Mouse (Mus musculus) embryonic facial prominence, embryonic 10.5 days (tissue): ENCODE measurements at regions not wholly inside any gene's neighbourhood (a gene's known extent, or its start where the extent isn't known, plus 50 kb on each side); places are given as distances from the start of the nearest gene placed in this dataset.

Source experiments
- DNase-seq: peaks from one replicate; pipeline ENCODE4 v3.0.0-alpha.2; 2017; ENCODE audit warnings: low spot score
- H3K27ac ChIP-seq: fragments of 300-500 bp; sonication (generic); replicated peaks from 2 replicates; pipeline ENCODE4 v1.5.1; 2016; ENCODE audit warnings: mild to moderate bottlenecking
- H3K27me3 ChIP-seq: fragments of 300-500 bp; sonication (generic); replicated peaks from 2 replicates; pipeline ENCODE4 v1.6.1; 2016; ENCODE audit warnings: low read depth, mild to moderate bottlenecking; ENCODE audit not compliant: poor library complexity, severe bottlenecking
- H3K36me3 ChIP-seq: fragments of 300-500 bp; sonication (generic); replicated peaks from 2 replicates; pipeline ENCODE4 v1.6.1; 2016; ENCODE audit warnings: mild to moderate bottlenecking, moderate library complexity
- H3K4me1 ChIP-seq: fragments of 300-500 bp; sonication (generic); 2 replicates; pipeline ENCODE4 v1.6.1; 2016
- H3K4me3 ChIP-seq: fragments of 300-500 bp; sonication (generic); 2 replicates; pipeline ENCODE4 v1.5.1; 2016; ENCODE audit warnings: mild to moderate bottlenecking, moderate library complexity
- H3K9me3 ChIP-seq: fragments of 300-500 bp; sonication (generic); 2 replicates; pipeline ENCODE4 v1.6.1; 2016; ENCODE audit warnings: mild to moderate bottlenecking
- WGBS: fragments of 180-500 bp; shearing (Covaris S2); methylation state at CpG from one replicate; pipeline ENCODE4 v1.1.7; 2016; 5-methylcytosine and 5-hydroxymethylcytosine counted together

DNA sequence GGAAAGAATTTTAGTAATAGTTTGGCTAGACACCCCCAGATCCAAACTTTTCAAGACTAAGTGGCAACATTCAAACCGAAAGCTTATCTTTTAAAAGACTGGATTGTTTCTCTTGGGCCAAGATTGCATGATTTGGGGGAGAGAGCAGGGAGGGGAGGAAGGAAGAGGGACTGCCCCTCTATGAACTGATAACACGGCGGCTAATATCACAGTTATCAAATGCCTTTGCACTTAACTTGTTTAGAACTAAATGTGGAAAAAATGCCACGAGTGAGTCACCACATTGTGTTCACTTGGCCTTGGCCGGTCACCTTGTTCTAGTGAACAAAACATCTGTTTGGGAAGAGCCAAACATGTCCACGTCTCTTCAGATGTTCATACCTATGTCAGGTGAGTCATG is 92.3 kb downstream of the Tes start:
- no peak for DNase-seq
- H3K4me3 ChIP-seq, result no peak overlapping the region
- H3K9me3 ChIP-seq, result no peaks in the 10 kb centered on the region
- H3K4me1 ChIP-seq, result no peaks in the 10 kb centered on the region
- H3K27ac ChIP-seq, result no peak overlapping the region
- H3K36me3 ChIP-seq, result no peaks in the 10 kb centered on the region
- 87% methylated on average over 6 of the region's 6 CpGs for WGBS
- no peaks in the 10 kb centered on the region for H3K27me3 ChIP-seq

DNA sequence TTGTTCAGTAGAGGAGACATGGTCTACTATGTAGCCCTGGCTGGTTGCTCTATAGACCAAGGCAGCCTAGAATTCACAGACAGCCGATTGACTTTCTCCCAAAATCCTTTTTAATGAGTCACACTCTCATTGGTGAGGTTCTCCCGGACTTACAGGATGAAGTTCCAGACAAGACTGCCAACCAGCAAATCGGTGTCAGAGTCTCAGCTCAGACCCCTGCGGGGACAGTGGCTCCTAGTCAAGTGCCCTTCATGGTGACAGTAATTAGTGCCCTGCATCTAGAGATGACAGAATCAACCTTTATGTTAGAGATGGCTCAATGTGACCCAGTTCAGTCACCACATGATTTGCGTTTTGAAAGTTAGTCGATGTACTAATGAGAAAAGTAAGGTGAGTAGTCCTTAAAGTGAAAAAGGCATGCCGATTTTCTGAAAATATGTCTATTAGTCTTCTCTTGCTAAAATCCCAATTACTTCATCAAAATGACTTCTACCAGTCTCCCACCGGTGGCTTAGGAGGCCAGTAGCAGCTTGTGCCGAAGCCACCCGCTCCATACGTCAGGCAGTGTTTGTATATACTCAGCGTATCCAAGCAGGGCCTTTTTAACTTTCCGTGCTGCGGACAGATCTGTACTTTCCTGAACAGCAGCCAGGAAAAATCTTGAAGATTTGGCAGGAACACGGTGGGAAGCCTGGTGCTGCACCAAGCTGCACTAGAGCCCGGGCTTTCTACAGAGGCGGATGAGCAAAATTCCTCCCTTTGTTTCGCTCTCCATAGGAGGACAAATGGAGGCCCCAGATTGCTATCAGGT is 105.2 kb downstream of the Tes start:
- Histone ChIP-seq H3K4me3 (no peak overlapping the region), H3K27ac (peak overlapping the region; percentile 72), H3K4me1 (peaks cover 21% of the 10 kb centered on the region), H3K36me3 (no peaks in the 10 kb centered on the region), H3K27me3 (no peaks in the 10 kb centered on the region), H3K9me3 (no peaks in the 10 kb centered on the region)
- no peak for DNase-seq
- 61% methylated on average over 18 of the region's 18 CpGs for WGBS

GRCm38 (mm10) chr6:17170782-17171272 is 105.9 kb downstream of the Tes start:
- peak overlapping the region; percentile 31 for H3K4me3 ChIP-seq
- H3K9me3 ChIP-seq, result no peaks in the 10 kb centered on the region
- 59% methylated on average over 7 of the region's 7 CpGs for WGBS
- peaks cover 21% of the 10 kb centered on the region for H3K4me1 ChIP-seq
- H3K27ac ChIP-seq, result peak overlapping the region; percentile 72
- no peak for DNase-seq
- H3K27me3 ChIP-seq, result no peaks in the 10 kb centered on the region
- no peaks in the 10 kb centered on the region for H3K36me3 ChIP-seq

- H3K4me1 ChIP-seq, result peaks cover 21% of the 10 kb centered on the region
- DNase-seq, result peak; percentile 62
- H3K36me3 ChIP-seq, result no peaks in the 10 kb centered on the region
- no peaks in the 10 kb centered on the region for H3K9me3 ChIP-seq
- peak overlapping the region; percentile 72 for H3K27ac ChIP-seq
- WGBS, result 16% methylated on average over 17 of the region's 17 CpGs
- H3K4me3 ChIP-seq, result peak overlapping the region; percentile 31
- no peaks in the 10 kb centered on the region for H3K27me3 ChIP-seq
Measured at GRCm38 (mm10) chr6:17171273-17172011, 106.5 kb downstream of the Tes start.

- no peaks in the 10 kb centered on the region for H3K27me3 ChIP-seq
Measured at GRCm38 (mm10) chr6:17172050-17172449, 107.1 kb downstream of the Tes start.

DNA sequence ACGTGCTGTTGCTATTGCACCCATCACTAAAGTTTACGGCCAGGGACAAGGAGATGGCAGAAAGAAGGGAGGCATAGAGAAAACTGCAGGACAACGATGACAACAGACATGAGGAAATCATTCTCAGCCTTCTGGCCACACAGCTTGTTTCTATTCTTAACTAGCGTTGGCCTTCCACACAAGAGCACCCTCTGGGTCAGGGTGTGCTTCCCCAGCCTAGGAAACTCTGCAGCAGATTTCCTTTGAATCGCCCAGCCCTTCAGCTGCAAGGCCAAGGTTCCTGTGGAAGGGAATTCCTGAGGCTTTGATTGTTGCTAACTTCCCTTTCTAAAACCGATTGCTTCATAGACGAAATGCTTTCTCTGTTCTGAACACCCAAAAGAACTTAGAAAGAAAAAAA is 103.8 kb upstream of the Cav2 start:
- no peaks in the 10 kb centered on the region for H3K9me3 ChIP-seq
- DNase-seq, result no peak
- no peak overlapping the region for H3K27ac ChIP-seq
- H3K27me3 ChIP-seq, result no peaks in the 10 kb centered on the region
- H3K36me3 ChIP-seq, result no peaks in the 10 kb centered on the region
- no peaks in the 10 kb centered on the region; the same call in none of the 2 replicates for H3K4me1 ChIP-seq
- no peak overlapping the region for H3K4me3 ChIP-seq
- 55% methylated on average over 7 of the region's 7 CpGs for WGBS

More at GRCm38 (mm10) chr6:17172050-17172449, 107.1 kb downstream of the Tes start:
- no peak overlapping the region for H3K27ac ChIP-seq
- no peaks in the 10 kb centered on the region for H3K36me3 ChIP-seq
- peaks cover 21% of the 10 kb centered on the region for H3K4me1 ChIP-seq
- no peaks in the 10 kb centered on the region for H3K9me3 ChIP-seq
- H3K4me3 ChIP-seq, result no peak overlapping the region
- no peak for DNase-seq
- WGBS, result 31% methylated on average over 1 of the region's 1 CpGs

GRCm38 (mm10) chr6:17179476-17179875 is 101.5 kb upstream of the Cav2 start:
- Histone ChIP-seq H3K4me3 (no peak overlapping the region), H3K9me3 (no peaks in the 10 kb centered on the region), H3K27me3 (no peaks in the 10 kb centered on the region), H3K27ac (no peak overlapping the region), H3K4me1 (no peaks in the 10 kb centered on the region; the same call in 1 of the 2 replicates), H3K36me3 (no peaks in the 10 kb centered on the region)
- DNase-seq, result no peak
- WGBS, result 70% methylated on average over 1 of the region's 1 CpGs

GRCm38 (mm10) chr6:17186604-17187003 is 94.4 kb upstream of the Cav2 start:
- no peaks in the 10 kb centered on the region for H3K27me3 ChIP-seq
- H3K27ac ChIP-seq, result no peak overlapping the region
- H3K4me1 ChIP-seq, result no peaks in the 10 kb centered on the region
- H3K4me3 ChIP-seq, result no peak overlapping the region
- H3K9me3 ChIP-seq, result no peaks in the 10 kb centered on the region
- WGBS, result 90% methylated on average over 5 of the region's 5 CpGs
- DNase-seq, result no peak
- no peaks in the 10 kb centered on the region for H3K36me3 ChIP-seq

DNA sequence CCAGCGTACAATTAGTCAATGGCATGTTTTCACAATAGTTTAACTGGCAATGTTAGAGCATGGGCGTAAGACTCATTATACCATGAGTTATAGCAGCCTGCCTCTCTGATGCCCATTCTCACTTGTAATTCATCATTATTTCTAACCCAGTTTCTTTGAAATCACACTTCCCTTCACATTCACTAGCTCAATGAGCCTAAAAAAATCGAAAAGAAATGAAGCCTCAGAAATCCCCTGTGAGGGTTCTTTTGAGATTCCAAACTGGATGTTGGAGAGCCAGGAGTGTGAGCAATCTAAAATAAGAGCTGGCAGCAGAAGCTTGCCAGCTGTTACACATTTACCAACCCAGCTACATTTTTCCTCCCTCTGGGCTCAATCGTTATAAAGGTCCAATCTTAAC is 93.9 kb upstream of the Cav2 start:
- Histone ChIP-seq H3K27me3 (no peaks in the 10 kb centered on the region), H3K36me3 (no peaks in the 10 kb centered on the region), H3K4me3 (no peak overlapping the region), H3K4me1 (no peaks in the 10 kb centered on the region), H3K27ac (no peak overlapping the region), H3K9me3 (no peaks in the 10 kb centered on the region)
- 77% methylated on average over 4 of the region's 4 CpGs for WGBS
- DNase-seq, result no peak

DNA sequence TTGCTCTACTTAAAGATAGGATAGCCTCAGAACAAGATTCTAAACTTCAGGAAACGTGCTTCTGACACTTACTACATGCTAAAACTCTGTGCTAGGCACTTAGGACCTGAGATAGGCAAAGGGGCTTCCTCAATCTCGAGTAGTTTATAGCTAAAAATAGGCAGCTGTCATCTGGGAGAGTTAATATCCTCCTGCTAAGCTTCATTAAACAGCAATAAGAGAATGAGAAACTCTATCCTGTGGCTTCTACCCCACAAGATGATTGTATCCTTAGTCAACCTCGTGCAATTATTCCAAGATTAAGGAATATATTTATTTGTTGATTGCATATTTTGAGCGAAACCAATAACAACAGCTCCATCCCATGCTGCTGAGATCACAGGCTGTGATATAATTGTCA is 85.4 kb upstream of the Cav2 start:
- Histone ChIP-seq H3K9me3 (no peaks in the 10 kb centered on the region), H3K27ac (no peak overlapping the region), H3K4me3 (no peak overlapping the region), H3K36me3 (no peaks in the 10 kb centered on the region), H3K27me3 (no peaks in the 10 kb centered on the region), H3K4me1 (peaks cover 4% of the 10 kb centered on the region; the same call in 1 of the 2 replicates)
- no peak for DNase-seq
- WGBS, result 71% methylated on average over 4 of the region's 4 CpGs

- Histone ChIP-seq H3K27ac (no peak overlapping the region), H3K9me3 (no peaks in the 10 kb centered on the region), H3K4me3 (no peak overlapping the region), H3K27me3 (no peaks in the 10 kb centered on the region), H3K36me3 (no peaks in the 10 kb centered on the region), H3K4me1 (peaks cover 4% of the 10 kb centered on the region; the same call in 1 of the 2 replicates)
- DNase-seq, result peak; percentile 14
- 75% methylated on average over 18 of the region's 18 CpGs for WGBS
Measured at GRCm38 (mm10) chr6:17197728-17198397, 83.1 kb upstream of the Cav2 start.

DNA sequence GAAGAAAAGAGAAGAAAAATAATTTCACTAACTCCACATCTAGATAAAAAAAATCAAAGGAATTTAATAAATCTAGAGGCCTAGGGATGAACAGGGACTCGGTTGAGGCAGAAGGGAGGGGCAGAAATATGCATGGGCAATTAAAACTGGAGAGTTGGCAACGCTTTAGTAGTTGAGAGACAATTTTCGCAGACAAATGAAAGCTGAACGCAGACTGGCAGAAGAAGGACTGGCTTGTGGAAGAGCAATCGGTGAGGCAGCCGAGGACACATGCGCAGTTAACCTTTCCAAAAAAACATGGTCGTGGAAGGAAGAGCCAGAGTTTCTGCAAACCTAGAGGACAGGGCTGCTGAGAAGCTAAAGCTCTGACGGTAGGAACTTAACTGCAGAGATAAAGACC is 82.1 kb upstream of the Cav2 start:
- H3K9me3 ChIP-seq, result no peaks in the 10 kb centered on the region
- 76% methylated on average over 9 of the region's 9 CpGs for WGBS
- no peak overlapping the region for H3K27ac ChIP-seq
- no peaks in the 10 kb centered on the region for H3K36me3 ChIP-seq
- H3K4me1 ChIP-seq, result peaks cover 4% of the 10 kb centered on the region; the same call in 1 of the 2 replicates
- H3K4me3 ChIP-seq, result no peak overlapping the region
- H3K27me3 ChIP-seq, result no peaks in the 10 kb centered on the region
- no peak for DNase-seq
